Mouse (Mus musculus): ENCODE results near the gene Dst.

GRCm38 (mm10) chr1:34132875-34133274 lies 224.8 kb downstream of the Dst start:
- no peak for TF ChIP-seq SIN3A (IDR thresholded peaks at IDR 0.05; ENCODE audit: low read length)
- TF ChIP-seq ZC3H11A (IDR thresholded peaks at IDR 0.05; ENCODE audit: low read depth, low read length), result no peak
- TF ChIP-seq CTCF (conservative IDR thresholded peaks at IDR 0.05 in 1 of 2, IDR thresholded peaks at IDR 0.05 in 1 of 2; ENCODE audit: low read depth in 2 of 2, low read length in 2 of 2), result no peak
- no peak for TF ChIP-seq POLR2A (IDR thresholded peaks at IDR 0.05; ENCODE audit: low read depth, low read length)
- TF ChIP-seq PAX5 (IDR thresholded peaks at IDR 0.05; ENCODE audit: low read length), result no peak
- no peak for TF ChIP-seq USF1 (IDR thresholded peaks at IDR 0.05; ENCODE audit: low read depth, low read length)
- TF ChIP-seq JUND (conservative IDR thresholded peaks at IDR 0.05; ENCODE audit: low read depth, low read length), result no peak
- TF ChIP-seq TCF12 (IDR thresholded peaks at IDR 0.05; ENCODE audit: low read depth, low read length), result no peak
- TF ChIP-seq BHLHE40 (IDR thresholded peaks at IDR 0.05; ENCODE audit: low read depth, low read length), result no peak
- no peak for TF ChIP-seq EP300 (IDR thresholded peaks at IDR 0.05; ENCODE audit: low read length)
- no peak for TF ChIP-seq CHD2 (IDR thresholded peaks at IDR 0.05; ENCODE audit: low read length)
- TF ChIP-seq RAD21 (IDR thresholded peaks at IDR 0.05; ENCODE audit: low read depth, low read length), result no peak
